Mouse (Mus musculus): ENCODE results near the gene Gm10198. TPM values are rescaled to one million over a fixed set of nuclear protein-coding genes. Genes with fewer than 3 reads are reported as not detected.

Gm10198 gene
- polyA plus RNA-seq, 1 experiment from 2014 or later, result not detected

- Histone ChIP-seq H3K27ac (no peak overlapping the region), H3K9me3 (replicated peaks; ENCODE audit: low read length) (peaks cover 3% of the 10 kb centered on the region), H3K36me3 (ENCODE audit: insufficient read depth, low read length) (no peaks in the 10 kb centered on the region), H3K4me2 (ENCODE audit: low read length) (no peak overlapping the region), H3K4me3 (replicated peaks; ENCODE audit: low read depth, low read length) (no peak overlapping the region), H3K27me3 (ENCODE audit: insufficient read depth, low read length) (no peaks in the 10 kb centered on the region), H3K9ac (ENCODE audit: low read depth, low read length) (no peak overlapping the region), H3K4me1 (replicated peaks; ENCODE audit: insufficient read depth, low read length) (no peaks in the 10 kb centered on the region)
- ATAC-seq (replicated peaks; ENCODE audit: low FRiP score, low read depth) (no peak), DNase-seq (ENCODE audit: low spot score) (no peak)
- TF ChIP-seq CTCF (IDR thresholded peaks at IDR 0.05; ENCODE audit: low read depth), result no peak
- 93% methylated on average over 5 of the region's 5 CpGs for WGBS
These were observed 12.2 kb downstream of the Gm10198 start for GRCm38 (mm10) chr13:111604826-111605225.

GRCm38 (mm10) chr13:111616168-111617125 is 23.9 kb downstream of the Gm10198 start:
- Histone ChIP-seq H3K4me2 (ENCODE audit: low read length) (no peak overlapping the region), H3K9me3 (replicated peaks; ENCODE audit: low read length) (no peaks in the 10 kb centered on the region), H3K9ac (ENCODE audit: low read depth, low read length) (no peak overlapping the region), H3K36me3 (ENCODE audit: insufficient read depth, low read length) (no peaks in the 10 kb centered on the region), H3K27ac (no peak overlapping the region), H3K27me3 (ENCODE audit: insufficient read depth, low read length) (no peaks in the 10 kb centered on the region), H3K4me3 (replicated peaks; ENCODE audit: low read depth, low read length) (no peak overlapping the region), H3K4me1 (replicated peaks; ENCODE audit: insufficient read depth, low read length) (no peaks in the 10 kb centered on the region)
- no peak for TF ChIP-seq CTCF (IDR thresholded peaks at IDR 0.05; ENCODE audit: low read depth)
- WGBS, result 62% methylated on average over 13 of the region's 13 CpGs
- DNase-seq (ENCODE audit: low spot score), result no peak
- no peak for ATAC-seq (replicated peaks; ENCODE audit: low FRiP score, low read depth)

GRCm38 (mm10) chr13:111620433-111620832 is 27.8 kb downstream of the Gm10198 start:
- Histone ChIP-seq H3K36me3 (ENCODE audit: insufficient read depth, low read length) (no peaks in the 10 kb centered on the region), H3K27me3 (ENCODE audit: insufficient read depth, low read length) (no peaks in the 10 kb centered on the region), H3K9me3 (replicated peaks; ENCODE audit: low read length) (no peaks in the 10 kb centered on the region), H3K4me1 (replicated peaks; ENCODE audit: insufficient read depth, low read length) (no peaks in the 10 kb centered on the region), H3K27ac (no peak overlapping the region), H3K4me3 (replicated peaks; ENCODE audit: low read depth, low read length) (no peak overlapping the region), H3K4me2 (ENCODE audit: low read length) (no peak overlapping the region), H3K9ac (ENCODE audit: low read depth, low read length) (no peak overlapping the region)
- ATAC-seq (replicated peaks; ENCODE audit: low FRiP score, low read depth) (no peak), DNase-seq (ENCODE audit: low spot score) (no peak)
- no peak for TF ChIP-seq CTCF (IDR thresholded peaks at IDR 0.05; ENCODE audit: low read depth)
- 79% methylated on average over 4 of the region's 4 CpGs for WGBS

- Histone ChIP-seq H3K4me3 (replicated peaks; ENCODE audit: low read depth, low read length) (no peak overlapping the region), H3K4me1 (replicated peaks; ENCODE audit: insufficient read depth, low read length) (no peaks in the 10 kb centered on the region), H3K27me3 (ENCODE audit: insufficient read depth, low read length) (no peaks in the 10 kb centered on the region), H3K9me3 (replicated peaks; ENCODE audit: low read length) (no peaks in the 10 kb centered on the region), H3K36me3 (ENCODE audit: insufficient read depth, low read length) (no peaks in the 10 kb centered on the region), H3K9ac (ENCODE audit: low read depth, low read length) (no peak overlapping the region), H3K27ac (no peak overlapping the region), H3K4me2 (ENCODE audit: low read length) (no peak overlapping the region)
- TF ChIP-seq CTCF (IDR thresholded peaks at IDR 0.05; ENCODE audit: low read depth), result no peak
- WGBS, result 96% methylated on average over 3 of the region's 3 CpGs
- DNase-seq (ENCODE audit: low spot score), result no peak
- no peak for ATAC-seq (replicated peaks; ENCODE audit: low FRiP score, low read depth)
These were observed 29.8 kb downstream of the Gm10198 start for GRCm38 (mm10) chr13:111622425-111622824.

GRCm38 (mm10) chr13:111623112-111623511 is 30.5 kb downstream of the Gm10198 start:
- no peak for TF ChIP-seq CTCF (IDR thresholded peaks at IDR 0.05; ENCODE audit: low read depth)
- no peak overlapping the region for H3K9ac ChIP-seq (ENCODE audit: low read depth, low read length)
- no peaks in the 10 kb centered on the region for H3K9me3 ChIP-seq (replicated peaks; ENCODE audit: low read length)
- H3K27ac ChIP-seq, result no peak overlapping the region
- H3K4me3 ChIP-seq (replicated peaks; ENCODE audit: low read depth, low read length), result no peak overlapping the region
- ATAC-seq (replicated peaks; ENCODE audit: low FRiP score, low read depth) (no peak), DNase-seq (ENCODE audit: low spot score) (no peak)
- no peaks in the 10 kb centered on the region for H3K27me3 ChIP-seq (ENCODE audit: insufficient read depth, low read length)
- WGBS, result 75% methylated on average over 7 of the region's 7 CpGs
- H3K36me3 ChIP-seq (ENCODE audit: insufficient read depth, low read length), result no peaks in the 10 kb centered on the region
- H3K4me2 ChIP-seq (ENCODE audit: low read length), result no peak overlapping the region
- H3K4me1 ChIP-seq (replicated peaks; ENCODE audit: insufficient read depth, low read length), result no peaks in the 10 kb centered on the region

- H3K9ac ChIP-seq (ENCODE audit: low read depth, low read length), result no peak overlapping the region
- TF ChIP-seq CTCF (IDR thresholded peaks at IDR 0.05; ENCODE audit: low read depth), result no peak
- no peaks in the 10 kb centered on the region for H3K9me3 ChIP-seq (replicated peaks; ENCODE audit: low read length)
- DNase-seq (ENCODE audit: low spot score) (no peak), ATAC-seq (replicated peaks; ENCODE audit: low FRiP score, low read depth) (no peak)
- H3K4me1 ChIP-seq (replicated peaks; ENCODE audit: insufficient read depth, low read length), result no peaks in the 10 kb centered on the region
- WGBS, result 77% methylated on average over 6 of the region's 6 CpGs
- no peak overlapping the region for H3K4me2 ChIP-seq (ENCODE audit: low read length)
- no peaks in the 10 kb centered on the region for H3K36me3 ChIP-seq (ENCODE audit: insufficient read depth, low read length)
- no peak overlapping the region for H3K27ac ChIP-seq
- no peak overlapping the region for H3K4me3 ChIP-seq (replicated peaks; ENCODE audit: low read depth, low read length)
- H3K27me3 ChIP-seq (ENCODE audit: insufficient read depth, low read length), result no peaks in the 10 kb centered on the region
These were observed 31.5 kb downstream of the Gm10198 start for GRCm38 (mm10) chr13:111624115-111624514.

Measured in kidney, postnatal 0 days (tissue).